Mouse (Mus musculus): ENCODE results near the gene Rheb.
A peak's percentile ranks its signal among the peaks of the same experiment; 100 is the strongest.
"Not testable (repeated sequence)": the region's sequence is repeated elsewhere in the genome, so short reads cannot be mapped to it uniquely, and the experiment has no call there.

Rheb gene

DNA sequence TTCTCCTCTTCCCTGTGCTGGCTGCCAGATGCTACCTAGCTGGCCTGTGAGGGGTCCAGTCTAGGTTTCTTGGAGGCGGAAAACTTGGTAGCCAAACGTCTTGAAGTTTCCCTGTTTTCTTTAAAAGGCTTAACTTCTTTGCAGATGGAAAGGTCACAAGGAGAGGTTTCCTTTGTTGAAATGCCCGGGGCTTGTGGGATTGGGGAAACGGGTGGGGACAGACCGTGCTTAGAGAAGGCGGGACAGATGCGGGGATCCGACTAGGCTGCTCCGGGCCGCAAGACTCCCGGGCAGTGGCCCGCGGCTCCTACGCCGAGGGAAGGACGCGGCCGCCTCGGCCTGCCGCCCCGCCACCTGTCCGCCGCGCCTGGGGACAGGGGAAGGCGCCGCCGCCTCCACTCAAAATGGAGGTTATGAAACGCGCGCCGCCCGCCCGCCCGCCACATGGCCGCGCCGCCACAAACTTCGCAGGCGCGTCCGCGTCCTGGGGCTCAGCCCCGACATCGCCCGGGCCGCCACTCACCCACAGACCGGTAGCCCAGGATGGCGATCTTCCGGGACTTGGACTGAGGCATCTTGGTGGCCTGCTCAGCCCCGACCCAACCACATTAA lies 656 bp downstream of the Rheb start:
- DNase-seq (ENCODE audit: low read depth, low spot score) = peak; percentile 28

DNA sequence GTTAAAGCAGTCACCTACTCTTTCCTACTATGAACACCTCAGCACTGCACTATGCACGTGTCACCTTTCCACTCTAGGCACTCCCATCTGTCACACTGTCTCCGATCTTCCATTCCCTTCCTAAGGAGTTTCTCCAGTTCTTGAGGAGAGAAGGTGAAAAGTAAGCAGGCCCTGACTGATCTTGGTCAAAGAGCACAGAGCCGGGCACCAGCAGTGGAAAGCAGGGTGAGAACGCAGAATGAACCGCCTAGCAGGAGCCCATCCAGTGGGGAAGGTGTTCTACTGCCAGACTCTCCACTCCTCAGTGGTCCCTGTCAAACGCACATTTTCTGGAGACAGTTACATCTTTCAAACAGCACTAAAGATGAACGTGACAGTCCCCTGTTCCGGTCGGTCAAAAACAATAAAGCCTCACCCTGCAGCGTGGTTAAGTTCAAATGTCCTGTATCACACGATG lies 1.4 kb downstream of the Rheb start:
- no peak for DNase-seq (ENCODE audit: low read depth, low spot score)

DNA sequence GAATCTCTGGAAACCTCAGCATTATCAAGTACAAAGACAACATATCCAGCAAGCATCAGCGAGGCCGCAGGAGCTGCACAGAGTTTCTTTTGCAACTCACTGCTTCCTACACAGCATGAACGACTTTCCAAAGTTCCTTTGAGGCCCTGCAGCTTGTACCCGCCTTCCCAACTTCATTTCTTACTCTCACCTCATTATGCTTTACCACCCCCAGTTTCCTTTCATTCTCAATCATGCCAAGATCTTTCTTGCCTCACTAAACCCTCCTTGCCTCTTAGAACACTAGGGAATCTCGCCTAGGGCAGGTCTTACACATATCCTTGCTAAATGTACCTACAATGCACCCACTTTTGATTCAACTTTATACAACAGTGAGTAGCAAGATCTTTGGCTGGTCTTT lies 7.9 kb downstream of the Rheb start:
- DNase-seq (ENCODE audit: low read depth, low spot score) = no peak

DNA sequence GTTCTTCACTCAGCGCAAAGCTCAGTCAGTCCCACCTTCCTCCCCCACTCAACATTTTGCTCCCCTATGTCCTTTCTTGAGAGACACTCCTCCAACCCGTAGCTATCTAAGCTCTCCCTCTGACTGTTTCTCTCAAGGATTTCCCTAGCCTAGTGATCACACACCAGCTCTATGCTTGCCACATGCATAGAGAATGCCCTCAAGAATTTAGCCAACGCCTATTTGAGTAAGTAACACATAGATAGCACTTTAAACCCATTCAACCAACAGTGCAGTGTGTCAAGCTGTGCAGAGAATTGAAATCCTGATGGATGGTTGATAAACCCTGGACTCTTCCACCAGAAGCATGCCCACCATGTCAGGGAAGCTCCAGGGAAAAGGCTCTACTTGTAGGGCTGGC lies 10.5 kb downstream of the Rheb start:
- no peak for DNase-seq (ENCODE audit: low read depth, low spot score)

DNA sequence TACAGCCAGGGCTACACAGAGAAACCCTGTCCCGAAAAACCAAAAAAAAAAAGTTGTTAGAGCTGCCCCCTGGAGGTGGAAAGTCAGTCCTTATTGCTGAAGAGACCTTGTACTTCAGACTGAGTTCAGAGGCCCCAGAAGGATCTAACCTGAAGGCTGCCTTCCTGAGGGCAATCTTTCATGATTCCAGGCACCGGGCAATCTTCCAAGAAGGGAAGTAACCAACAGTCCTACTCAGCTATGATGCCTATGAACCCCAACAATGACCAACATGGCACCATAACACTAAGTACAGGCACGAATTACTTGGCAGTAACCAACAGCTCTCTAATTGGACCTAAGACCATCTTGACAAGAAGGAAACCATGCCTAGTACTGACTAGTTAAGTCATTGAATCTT lies 14.0 kb downstream of the Rheb start:
- no peak for DNase-seq (ENCODE audit: low read depth, low spot score)

DNA sequence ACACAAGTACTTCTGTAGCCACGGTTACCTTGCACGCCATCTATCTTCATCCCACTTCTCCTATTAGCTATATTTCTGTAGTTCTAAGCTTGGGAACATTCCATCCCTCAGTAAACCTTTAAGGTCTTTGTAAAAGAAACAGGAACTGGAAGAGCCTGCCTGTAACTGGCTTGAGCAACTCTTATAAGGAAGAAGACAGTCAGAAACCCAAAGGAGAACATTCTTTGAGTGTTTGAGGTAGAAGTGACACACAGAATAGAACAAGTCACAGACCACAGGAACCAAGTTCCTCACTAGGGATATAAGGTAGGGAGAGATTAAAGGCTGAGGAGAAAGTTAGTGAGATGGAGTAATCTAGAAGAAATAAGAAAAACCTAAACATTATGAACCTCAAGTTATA lies 15.3 kb downstream of the Rheb start:
- no peak for DNase-seq (ENCODE audit: low read depth, low spot score)

DNA sequence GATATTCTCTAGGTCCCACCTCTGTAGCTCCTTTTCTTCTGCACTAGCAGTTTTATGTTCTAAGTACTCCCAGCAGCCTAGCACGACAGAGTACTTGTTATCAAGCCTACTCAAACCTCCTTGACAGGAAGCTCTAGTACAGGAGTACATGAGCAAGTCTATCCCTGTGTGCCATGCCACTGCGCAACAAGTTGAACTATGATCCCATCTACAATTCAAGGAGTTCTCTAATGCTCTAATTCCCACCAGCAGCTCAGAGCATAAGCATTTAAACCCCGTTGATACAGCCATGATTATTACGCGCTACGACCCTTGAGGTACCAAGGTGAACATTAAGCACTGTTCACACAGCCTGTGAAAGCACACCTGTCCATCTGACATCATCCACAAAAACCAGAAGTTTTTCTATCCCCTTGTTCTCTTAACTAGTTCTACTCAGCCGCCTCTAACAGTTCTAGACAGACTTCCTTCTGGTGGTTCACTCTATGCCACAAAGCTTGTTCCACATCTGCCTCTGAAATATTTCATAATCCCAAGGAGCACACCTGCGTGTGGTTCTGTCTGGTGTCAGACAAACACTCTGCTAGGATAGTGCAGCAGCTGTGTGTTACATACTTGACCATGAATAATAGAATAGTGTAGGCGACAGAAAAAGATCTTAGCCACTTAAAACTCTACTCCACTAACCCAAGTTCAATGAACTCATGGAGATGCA lies 16.2 kb downstream of the Rheb start:
- DNase-seq (ENCODE audit: low read depth, low spot score) = no peak

DNA sequence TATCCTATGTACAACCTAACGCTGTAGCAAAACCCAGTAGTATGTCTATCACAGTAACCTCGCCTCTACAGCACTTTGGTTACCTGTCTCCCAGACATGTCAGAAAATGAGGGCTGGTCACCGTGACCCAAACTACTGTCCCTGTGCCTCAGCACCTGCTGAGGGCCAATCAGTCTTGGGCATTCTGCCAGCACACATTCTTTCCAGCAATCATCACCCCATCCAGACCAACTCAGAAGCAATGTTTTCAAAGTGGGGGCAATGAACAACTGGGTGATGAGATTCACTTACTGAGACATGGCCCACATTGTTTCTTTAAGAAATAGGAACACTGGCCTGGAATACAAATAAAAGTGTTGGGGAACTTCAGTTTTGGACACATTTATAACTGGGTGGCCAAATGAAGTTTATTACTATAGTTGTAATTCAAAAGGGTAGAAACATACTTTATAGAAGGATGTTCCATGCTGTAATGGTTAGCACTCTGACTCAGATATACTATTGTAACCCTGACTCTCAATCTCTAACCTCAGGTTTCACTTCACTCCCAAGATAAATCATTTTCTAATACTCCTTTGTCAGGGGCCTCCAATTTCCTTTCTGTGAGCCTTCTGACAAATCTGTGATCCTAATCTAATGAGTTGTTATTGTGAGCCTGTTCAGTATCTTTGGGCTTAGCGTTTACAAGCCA lies 16.9 kb downstream of the Rheb start:
- no peak for DNase-seq (ENCODE audit: low read depth, low spot score)

DNA sequence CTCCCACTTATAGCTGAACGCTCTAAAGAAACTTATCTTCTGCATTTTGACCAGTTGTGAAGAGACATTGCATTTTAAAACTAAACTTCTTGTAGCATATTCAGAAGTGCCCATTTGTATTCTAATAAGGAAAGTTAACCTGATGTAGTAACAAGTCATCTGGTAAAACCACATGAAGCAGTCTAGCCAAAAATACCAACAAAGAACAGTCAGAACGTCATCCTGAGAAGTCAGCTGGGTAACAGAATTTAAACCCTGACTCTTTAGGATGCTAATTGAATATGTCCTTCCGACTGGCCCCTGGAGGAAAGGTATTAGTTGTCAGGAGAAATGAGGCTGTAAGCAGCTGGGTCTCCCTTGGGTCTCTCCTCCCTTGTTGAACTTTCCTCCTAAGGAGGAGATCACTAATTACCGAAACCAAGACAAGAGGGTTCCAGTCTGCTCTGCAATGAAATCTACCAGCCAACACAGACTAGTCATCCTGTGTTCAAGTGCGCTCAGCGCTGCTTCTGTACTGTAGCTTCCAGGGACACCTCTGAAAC lies 18.5 kb downstream of the Rheb start:
- DNase-seq (ENCODE audit: low read depth, low spot score) = no peak

DNA sequence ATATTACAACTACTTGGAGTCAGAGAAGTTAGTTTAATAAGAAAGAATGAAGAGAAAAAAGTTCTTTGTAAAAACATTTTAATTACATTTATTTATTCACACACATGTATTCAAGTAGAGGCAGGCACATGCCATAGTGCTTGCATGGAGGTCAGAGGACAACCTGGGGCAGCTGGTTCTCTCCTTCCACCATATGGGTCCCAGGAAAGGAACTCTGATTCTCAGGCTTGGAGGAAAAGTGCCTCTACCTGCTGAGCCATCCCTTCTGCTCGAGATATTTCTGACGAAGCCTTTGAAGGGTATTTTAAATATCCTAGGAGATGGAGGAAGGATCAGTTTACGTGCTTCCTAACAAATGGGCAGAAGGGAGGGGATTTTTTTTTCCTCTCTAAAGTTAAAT lies 19.6 kb downstream of the Rheb start:
- DNase-seq (ENCODE audit: low read depth, low spot score) = no peak

DNA sequence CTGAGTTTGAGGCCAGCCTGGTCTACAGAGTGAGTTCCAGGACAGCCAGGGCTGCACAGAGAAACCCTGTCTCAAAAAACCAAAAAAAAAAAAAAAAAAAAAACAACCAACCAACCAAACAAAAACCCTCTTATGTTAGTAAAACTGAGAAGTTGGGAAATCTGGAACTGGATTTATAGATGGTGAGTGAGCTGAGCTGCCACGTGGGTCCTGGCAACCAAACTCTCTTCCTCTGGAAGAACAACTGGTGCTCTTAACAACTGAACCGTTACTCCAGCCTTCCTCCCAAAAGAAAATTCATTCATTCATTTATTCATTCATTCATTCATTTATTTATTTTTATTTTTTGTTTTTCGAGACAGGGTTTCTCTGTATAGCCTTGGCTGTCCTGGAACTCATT lies 20.2 kb downstream of the Rheb start:
- DNase-seq (ENCODE audit: low read depth, low spot score) = not testable (repeated sequence)

DNA sequence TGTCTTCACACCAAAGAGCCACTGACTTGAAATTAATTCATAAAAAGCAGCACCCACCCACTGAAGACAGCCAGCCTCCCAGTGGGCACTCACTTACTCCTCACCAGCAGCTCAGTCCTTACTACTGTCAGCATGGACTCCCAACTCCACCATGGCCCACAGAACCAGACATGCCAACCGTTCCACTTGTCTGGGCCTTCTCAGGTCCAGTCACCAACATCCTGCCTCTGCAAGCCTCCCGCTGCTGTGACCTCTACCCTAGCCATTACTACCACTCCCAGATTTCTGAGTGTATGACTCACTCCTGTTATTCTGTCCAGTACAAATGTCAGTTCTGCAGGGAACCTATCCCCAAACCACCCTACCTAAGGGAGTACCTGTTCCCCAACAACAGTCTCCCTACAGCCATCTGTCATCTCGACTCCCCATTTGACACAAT lies 21.0 kb downstream of the Rheb start:
- DNase-seq (ENCODE audit: low read depth, low spot score) = no peak

DNA sequence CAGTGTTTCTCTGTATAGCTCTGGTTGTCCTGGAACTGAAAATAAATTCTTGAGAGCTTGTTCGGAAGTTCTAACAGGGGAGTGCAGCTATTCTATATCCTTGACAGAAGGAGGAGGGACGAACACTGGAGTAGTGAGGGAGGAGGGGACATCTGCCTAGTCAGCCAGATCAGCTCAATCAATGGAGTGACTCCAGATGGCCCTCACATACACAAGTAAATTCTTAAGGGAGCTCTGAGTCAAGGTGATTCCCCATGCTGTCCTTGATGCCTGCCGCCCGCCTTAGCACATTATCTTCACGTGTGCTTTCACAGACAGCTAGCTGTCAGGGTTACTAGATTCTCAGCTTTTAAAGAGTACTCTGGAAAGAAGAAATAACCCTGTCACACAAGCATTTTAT lies 21.8 kb downstream of the Rheb start:
- no peak for DNase-seq (ENCODE audit: low read depth, low spot score)

DNA sequence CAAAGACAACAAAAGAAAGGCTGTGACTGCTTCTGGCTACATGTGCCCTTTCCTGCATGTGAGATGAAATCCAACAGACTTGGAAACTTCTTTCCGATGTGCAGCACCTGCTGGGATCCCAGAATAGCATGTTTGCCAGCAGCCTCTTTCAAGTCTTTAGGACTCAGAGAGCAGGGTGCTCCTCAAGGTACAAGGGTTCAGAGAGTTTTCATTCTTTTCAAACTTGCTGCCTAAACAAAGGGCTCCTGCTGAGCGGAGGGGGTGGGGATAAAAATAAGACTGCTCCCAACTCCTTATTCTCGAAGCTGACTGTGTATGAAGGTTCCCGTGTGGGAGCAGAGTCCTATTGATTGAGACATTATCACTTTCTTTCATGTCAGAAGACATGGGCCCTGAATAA lies 25.2 kb downstream of the Rheb start:
- DNase-seq (ENCODE audit: low read depth, low spot score) = no peak

DNA sequence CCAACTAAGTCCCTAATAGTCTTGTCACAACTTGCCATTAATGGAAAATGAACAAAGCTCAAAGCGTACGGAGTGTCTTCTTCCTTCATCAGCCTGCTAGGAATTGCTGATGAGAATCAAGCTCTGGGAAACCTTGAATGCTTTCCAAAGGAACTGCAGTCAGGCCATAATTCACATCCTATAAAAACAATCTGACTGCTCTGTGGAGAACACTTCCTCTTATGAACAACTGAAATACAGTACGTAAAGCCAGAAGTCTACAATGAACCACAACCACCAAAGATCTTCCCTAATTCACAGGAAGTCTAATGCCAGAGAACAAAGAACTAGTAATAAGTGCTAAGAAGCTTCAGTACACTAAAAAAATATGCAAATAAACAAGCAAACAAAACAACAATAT lies 28.5 kb downstream of the Rheb start:
- no peak for DNase-seq (ENCODE audit: low read depth, low spot score)

DNA sequence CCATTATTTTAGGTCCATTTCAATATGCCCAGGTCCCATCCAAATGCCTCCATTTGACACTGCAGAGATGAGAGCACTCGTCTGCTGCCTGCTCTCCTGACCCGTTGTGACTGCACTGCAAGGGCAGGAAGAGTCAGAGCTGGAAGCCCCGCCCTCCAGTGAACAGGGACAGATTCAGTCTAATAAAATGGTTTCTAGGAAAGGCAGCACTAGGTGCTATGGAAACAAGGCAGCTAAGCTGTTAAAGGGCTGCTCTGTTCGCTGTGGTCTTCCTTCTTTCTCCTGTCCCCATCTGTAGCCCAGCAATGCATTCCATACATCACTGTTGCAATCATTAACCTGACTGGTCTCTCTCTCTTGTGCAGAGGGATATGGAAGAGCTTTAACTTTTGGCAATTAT lies 29.4 kb downstream of the Rheb start:
- DNase-seq (ENCODE audit: low read depth, low spot score) = no peak

DNA sequence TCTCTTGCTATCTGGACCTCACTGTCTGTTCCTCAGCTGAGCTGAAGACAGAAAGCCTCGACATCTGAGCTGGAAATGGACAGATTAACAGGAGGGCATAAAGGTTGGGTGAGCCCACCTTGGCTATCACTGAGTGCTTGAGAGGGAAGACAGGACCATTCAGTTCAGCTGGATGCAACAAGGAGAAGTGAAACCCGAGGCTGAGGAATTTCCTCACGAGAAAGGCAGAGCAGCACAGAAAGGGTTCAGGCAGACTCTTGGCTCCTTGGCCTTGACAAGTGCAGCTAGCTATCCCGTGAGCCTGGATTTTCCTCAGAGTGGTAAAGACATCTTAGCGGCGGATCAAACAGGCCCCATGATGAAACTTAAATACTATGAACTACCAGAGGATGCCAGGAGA lies 37.2 kb downstream of the Rheb start:
- no peak for DNase-seq (ENCODE audit: low read depth, low spot score)

DNA sequence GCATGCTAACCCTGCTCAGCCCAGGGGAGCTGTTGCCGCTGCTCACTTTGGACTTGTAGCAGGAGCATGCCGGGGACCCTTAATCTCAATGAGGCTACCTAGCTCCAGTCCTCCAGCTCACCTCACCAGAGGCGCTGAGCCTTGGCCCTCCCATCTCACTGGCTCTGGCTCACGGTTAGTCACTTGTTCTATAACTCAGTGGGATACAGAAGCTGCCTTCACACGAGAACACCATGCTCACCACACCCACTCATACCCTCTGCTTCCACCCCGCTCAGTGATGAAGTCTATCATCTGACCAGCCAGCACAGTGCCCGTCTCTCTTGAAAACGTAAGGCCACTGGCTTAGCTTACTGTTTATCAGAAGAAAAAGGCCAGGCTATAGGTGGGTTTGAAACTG lies 37.8 kb downstream of the Rheb start:
- no peak for DNase-seq (ENCODE audit: low read depth, low spot score)

DNA sequence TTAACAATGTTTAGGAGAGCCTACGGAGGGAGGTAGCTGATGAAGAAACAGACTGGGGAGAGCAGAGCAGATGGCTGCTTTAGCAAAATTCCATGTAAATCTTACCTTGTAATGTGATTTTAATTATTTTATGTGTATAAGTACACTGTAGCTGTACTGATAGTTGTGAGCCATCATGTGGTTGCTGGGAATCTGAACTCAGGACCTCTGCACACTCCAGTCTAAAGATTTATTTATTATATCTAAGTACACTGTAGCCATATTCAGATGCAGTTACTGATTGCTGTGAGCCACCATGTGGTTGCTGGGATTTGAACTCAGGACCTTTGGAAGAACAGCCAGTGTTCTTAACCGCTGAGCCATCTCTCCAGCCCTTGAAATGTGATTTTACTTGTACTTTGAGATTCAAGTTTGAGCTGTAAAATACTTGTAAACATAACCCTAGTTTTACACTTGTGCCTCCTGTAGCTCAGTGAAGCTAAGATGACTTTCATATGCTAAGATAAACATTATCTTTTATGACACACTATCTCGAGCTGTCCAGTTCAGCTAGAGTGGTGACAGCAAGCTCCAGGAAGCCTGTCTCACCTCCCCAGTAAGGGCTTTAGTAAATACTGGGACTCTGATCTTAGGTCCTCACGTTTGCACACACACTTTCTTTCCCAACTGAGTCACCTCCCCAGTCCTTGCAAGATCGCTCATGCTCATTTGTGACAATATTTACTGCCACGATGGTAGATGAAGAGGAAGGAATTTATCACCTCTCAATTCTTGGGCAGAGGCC lies 40.4 kb downstream of the Rheb start:
- no peak for DNase-seq (ENCODE audit: low read depth, low spot score)

DNA sequence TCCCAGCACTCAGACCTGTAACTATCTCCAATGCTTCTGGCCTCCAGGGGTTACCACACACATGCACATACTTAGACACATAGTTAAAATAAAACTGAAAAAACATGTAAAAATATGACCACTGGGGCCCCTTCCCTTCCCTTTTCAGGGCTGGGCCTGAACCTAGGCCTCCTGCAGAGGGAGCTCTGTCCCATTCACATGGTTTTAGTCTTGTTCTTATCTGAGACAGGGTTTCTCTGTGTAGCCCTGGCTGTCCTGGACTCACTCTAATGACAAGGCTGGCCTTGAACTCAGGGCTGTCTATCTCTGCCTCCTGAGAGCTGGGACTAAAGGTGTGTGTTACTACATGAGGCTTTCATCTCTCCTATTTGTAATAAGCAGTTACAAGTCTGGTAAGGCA lies 42.0 kb downstream of the Rheb start:
- no peak for DNase-seq (ENCODE audit: low read depth, low spot score)

DNA sequence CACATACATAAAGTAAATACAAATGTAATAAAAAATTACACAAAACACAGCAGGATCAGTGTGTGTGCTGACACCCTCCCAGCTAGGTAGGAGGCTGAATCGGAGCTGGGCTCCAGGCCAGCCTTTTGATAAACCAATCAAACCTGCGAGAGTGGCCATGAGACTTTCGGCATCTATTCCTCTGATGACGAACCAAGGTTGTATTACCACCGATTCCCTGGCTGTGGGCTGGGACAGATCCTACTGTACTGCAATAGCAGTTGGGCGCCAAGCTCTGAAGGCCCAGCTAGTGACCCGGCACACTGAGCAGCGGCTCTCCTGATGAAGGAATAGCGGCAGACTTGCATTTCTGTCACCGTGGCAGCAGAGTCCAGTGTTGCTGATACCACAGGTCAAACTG lies 43.8 kb downstream of the Rheb start:
- no peak for DNase-seq (ENCODE audit: low read depth, low spot score)

DNA sequence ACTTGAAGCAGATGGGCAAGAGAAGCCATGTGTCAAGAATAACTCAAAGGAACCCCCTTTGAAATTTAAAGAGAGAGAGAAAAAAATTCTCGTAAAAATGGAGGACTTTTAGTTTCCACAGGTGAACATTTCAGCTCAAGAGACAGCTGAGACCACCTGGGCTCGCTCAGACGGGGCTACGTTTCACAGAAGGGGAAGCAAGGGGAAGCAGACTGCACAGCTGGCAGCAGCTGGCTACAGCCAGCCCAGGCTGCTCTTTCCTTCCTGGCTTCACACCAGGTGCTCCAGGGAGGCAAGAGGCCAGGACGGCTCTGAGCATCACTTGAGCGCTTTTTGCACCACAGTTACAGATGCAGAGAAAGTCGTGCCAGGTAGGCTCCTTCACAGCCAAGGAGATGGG lies 44.6 kb downstream of the Rheb start:
- no peak for DNase-seq (ENCODE audit: low read depth, low spot score)

Data from skeletal muscle tissue, adult 2 months (tissue).